Mouse (Mus musculus) liver, embryonic 12.5 days (tissue): ENCODE data around the gene Sh3bp2. TPM values are rescaled to one million over a fixed set of nuclear protein-coding genes. Genes with fewer than 3 reads are reported as not detected.
A peak's percentile ranks its signal among the peaks of the same experiment; 100 is the strongest.

ENCODE experiments used
- ATAC-seq: fragments of 200-750 bp; cut with Nextera tagmentation; 2 replicates; pipeline ENCODE4 v1.8.0; 2017; ENCODE audit warnings: moderate number of reproducible peaks, mild to moderate bottlenecking, moderate library complexity
- H3K27ac ChIP-seq: fragments of 300-500 bp; sonication (generic); 2 replicates; pipeline ENCODE4 v1.5.1; 2016; ENCODE audit warnings: mild to moderate bottlenecking
- H3K27me3 ChIP-seq: fragments of 300-500 bp; sonication (generic); replicated peaks from 2 replicates; pipeline ENCODE4 v1.6.1; 2016; ENCODE audit warnings: mild to moderate bottlenecking, moderate library complexity
- H3K36me3 ChIP-seq: fragments of 300-500 bp; sonication (generic); 2 replicates; pipeline ENCODE4 v1.6.1; 2016; ENCODE audit warnings: mild to moderate bottlenecking, moderate library complexity
- H3K4me1 ChIP-seq: fragments of 300-500 bp; sonication (generic); 2 replicates; pipeline ENCODE4 v1.6.1; 2016
- H3K4me2 ChIP-seq: fragments of 300-500 bp; sonication (generic); 2 replicates; pipeline ENCODE4 v1.6.1; 2016; ENCODE audit warnings: mild to moderate bottlenecking, moderate library complexity
- H3K4me3 ChIP-seq: fragments of 300-500 bp; sonication (generic); 2 replicates; pipeline ENCODE4 v1.5.1; 2016; ENCODE audit warnings: mild to moderate bottlenecking, moderate library complexity
- H3K9ac ChIP-seq: fragments of 300-500 bp; sonication (generic); 2 replicates; pipeline ENCODE4 v1.6.1; 2016; ENCODE audit warnings: mild to moderate bottlenecking, moderate library complexity
- H3K9me3 ChIP-seq: fragments of 300-500 bp; sonication (generic); replicated peaks from 2 replicates; pipeline ENCODE4 v1.6.1; 2016; ENCODE audit warnings: mild to moderate bottlenecking, moderate library complexity
- WGBS: fragments of 180-500 bp; shearing (Covaris S2); methylation state at CpG from one replicate; pipeline ENCODE4 v1.1.7; 2016; ENCODE audit not compliant: insufficient replicate concordance; 5-methylcytosine and 5-hydroxymethylcytosine counted together
- polyA plus RNA-seq: library from polyadenylated mRNA; unstranded; fragments of >200 nt; fragmentation: Nextera tagmentation; extraction: Ambion mirVana; gene quantifications from 2 replicates; pipeline ENCODE4 v1.2.1, GENCODE M21; 2016

The Sh3bp2 gene
- polyA plus RNA-seq, 1 experiment from 2014 or later, result 4.0 TPM

DNA sequence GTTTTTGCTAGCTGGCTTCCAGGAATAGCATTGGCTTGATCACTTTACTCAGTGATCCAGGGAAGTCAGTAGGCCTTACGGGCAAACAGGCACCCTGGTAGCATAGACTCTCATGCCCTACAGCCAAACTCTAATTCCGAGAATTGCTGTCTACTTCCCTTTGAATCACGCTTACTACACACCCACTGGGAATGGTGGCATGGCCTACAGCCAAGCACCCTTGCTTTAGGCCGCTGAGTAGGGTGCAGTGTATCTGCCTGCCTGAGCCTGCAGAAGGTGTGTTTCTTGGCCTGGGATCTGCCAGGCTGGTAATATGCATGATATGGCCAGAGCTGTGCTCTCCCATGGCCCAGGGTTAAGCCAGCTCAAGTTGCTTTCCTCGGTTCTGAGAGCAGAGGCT lies 3.1 kb downstream of the Sh3bp2 start:
- no peak overlapping the region for H3K9ac ChIP-seq
- no peak overlapping the region for H3K4me3 ChIP-seq
- no peak overlapping the region for H3K27ac ChIP-seq
- H3K27me3 ChIP-seq, result no peaks in the 10 kb centered on the region; the same call in 1 of the 2 replicates
- H3K4me2 ChIP-seq, result no peak overlapping the region
- H3K9me3 ChIP-seq, result no peaks in the 10 kb centered on the region
- no peak for ATAC-seq
- peaks cover 67% of the 10 kb centered on the region for H3K4me1 ChIP-seq
- no peaks in the 10 kb centered on the region for H3K36me3 ChIP-seq
- 74% methylated on average over 5 of the region's 5 CpGs for WGBS

DNA sequence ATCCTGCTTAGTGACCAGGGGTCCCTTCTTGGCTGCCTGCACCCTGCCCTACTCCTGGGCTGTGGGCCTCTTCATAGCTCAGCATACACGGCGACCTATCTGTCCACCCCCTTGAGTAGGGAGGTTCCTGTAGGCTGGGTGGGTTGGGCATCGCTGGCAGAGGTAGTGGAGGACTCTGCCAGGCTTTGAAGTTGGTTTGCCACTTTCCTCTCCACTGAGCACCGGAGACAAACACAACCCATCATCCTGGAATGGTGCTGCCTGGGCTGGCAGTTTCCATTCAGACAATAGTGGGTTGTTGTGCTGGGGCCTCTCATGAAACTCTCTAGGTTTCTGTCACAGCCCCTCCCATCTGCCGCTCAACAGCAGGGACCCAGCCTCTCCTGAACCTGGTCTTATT lies 4.5 kb downstream of the Sh3bp2 start:
- Histone ChIP-seq H3K9me3 (no peaks in the 10 kb centered on the region), H3K9ac (no peak overlapping the region), H3K4me2 (no peak overlapping the region), H3K4me1 (peaks cover 54% of the 10 kb centered on the region), H3K36me3 (no peaks in the 10 kb centered on the region), H3K4me3 (no peak overlapping the region), H3K27me3 (no peaks in the 10 kb centered on the region; the same call in 1 of the 2 replicates), H3K27ac (peak overlapping the region; percentile 11; the same call in 1 of the 2 replicates)
- no peak for ATAC-seq
- WGBS, result 62% methylated on average over 5 of the region's 5 CpGs

DNA sequence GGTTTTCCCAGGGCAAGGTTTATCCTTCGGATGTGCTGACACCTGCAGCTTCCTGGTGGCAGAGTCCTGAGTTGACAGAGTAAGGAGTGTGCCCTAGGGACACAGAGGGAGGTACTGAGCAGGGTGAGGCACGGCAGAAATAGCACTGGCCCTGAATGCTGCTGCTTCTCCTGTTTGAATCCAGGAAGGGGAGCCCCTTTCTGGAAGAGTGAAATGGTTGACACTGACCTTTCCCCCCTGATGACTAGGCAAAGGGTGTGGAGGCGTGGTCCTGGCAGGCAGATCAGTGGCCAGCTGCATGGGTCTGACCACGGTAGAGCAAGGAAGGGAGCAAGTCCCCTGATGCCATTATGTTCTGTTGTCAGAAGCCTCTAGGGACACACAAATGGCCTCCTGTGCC lies 5.0 kb downstream of the Sh3bp2 start:
- 46% methylated on average over 4 of the region's 4 CpGs for WGBS
- Histone ChIP-seq H3K27ac (peak overlapping the region; percentile 11; the same call in 1 of the 2 replicates), H3K4me1 (peaks cover 51% of the 10 kb centered on the region), H3K4me2 (no peak overlapping the region), H3K9me3 (no peaks in the 10 kb centered on the region), H3K9ac (no peak overlapping the region), H3K4me3 (no peak overlapping the region), H3K27me3 (no peaks in the 10 kb centered on the region; the same call in 1 of the 2 replicates), H3K36me3 (no peaks in the 10 kb centered on the region)
- no peak for ATAC-seq

DNA sequence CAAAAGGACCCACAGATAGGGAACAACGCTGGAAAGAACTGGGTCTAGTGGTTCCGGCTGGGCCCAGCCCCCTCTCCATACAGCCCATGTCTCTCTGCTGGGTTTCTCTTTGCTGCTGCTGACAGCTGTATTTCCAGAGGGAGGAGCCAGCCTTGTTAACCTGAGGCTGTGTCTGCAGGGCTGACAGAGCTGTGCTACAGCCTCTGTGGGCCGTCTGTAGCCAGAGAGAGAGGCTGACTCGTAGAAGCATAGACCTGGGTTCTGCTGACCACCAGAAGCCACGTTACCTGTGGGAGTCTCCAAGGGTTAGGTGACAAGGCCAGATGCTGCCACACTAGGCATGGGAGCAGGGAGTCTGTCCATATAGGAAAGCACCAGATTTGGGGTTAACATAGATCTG lies 7.4 kb downstream of the Sh3bp2 start:
- Histone ChIP-seq H3K4me1 (peaks cover 28% of the 10 kb centered on the region), H3K27me3 (no peaks in the 10 kb centered on the region), H3K27ac (no peak overlapping the region), H3K9ac (no peak overlapping the region), H3K4me3 (no peak overlapping the region), H3K9me3 (no peaks in the 10 kb centered on the region), H3K36me3 (no peaks in the 10 kb centered on the region), H3K4me2 (no peak overlapping the region)
- 71% methylated on average over 5 of the region's 5 CpGs for WGBS
- no peak for ATAC-seq

DNA sequence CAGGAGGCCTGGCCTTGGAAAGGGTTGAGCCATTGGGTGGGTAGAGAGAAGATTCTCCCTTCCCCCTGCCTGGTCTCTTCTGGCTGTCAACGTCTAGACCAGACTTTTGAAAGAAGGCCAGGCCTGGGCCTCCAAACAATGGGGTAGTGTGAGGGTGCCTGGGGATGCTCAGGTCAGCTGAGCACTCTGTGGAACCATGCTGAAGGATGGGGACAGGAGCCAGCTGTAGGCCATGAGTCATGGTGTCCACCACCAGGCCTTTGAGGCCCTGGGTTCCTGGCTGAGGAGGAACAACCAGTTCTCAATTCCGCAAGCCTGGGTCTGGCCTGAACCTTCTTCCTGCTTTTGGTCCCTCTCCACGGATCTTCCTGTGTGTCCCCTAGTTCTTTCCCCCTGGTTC lies 8.2 kb downstream of the Sh3bp2 start:
- Histone ChIP-seq H3K36me3 (no peaks in the 10 kb centered on the region), H3K9me3 (no peaks in the 10 kb centered on the region), H3K4me3 (no peak overlapping the region), H3K27ac (no peak overlapping the region), H3K4me1 (peaks cover 36% of the 10 kb centered on the region), H3K4me2 (no peak overlapping the region), H3K9ac (no peak overlapping the region), H3K27me3 (no peaks in the 10 kb centered on the region)
- ATAC-seq, result no peak
- WGBS, result 46% methylated on average over 3 of the region's 3 CpGs

DNA sequence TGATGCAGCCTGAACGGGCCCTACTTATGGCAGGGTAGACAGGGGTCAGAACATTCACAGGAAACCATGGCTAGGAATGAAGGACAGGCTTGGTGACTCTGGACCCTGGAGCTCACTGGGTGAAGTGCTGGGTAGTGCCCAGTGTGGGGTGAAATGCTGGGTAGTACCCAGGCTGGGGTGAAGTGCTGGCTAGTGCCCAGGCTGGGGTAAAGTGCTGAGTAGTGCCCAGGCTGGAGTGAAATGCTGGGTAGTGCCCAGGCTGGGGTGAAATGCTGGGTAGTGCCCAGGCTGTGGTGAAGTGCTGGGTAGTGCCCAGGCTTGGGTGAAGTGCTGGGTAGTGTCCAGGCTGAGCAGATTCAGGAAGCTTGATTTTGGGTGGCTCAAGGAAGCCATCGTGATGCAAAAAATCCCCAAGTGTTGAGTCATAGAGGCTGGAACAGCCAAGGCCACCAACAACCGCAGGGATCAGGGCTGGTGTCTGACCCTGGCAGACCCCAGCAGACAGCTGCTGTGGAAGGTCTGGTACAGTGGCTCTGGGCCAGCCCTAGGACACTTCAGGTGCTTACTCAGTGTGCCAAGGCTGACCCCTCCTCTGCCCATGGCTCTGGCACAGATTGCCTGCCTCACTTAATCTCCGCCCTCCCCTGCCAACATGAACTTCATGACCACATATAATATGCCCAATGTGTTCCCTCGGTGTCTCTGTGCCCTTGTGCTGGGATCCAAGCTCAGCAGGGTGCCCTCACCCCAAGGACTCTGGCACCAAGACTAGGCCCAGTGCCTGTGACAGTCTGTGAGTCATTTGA lies 9.3 kb downstream of the Sh3bp2 start:
- no peak overlapping the region for H3K4me2 ChIP-seq
- no peak overlapping the region for H3K9ac ChIP-seq
- WGBS, result 68% methylated on average over 5 of the region's 5 CpGs
- no peak overlapping the region for H3K27ac ChIP-seq
- H3K27me3 ChIP-seq, result 0 out of 2 replicates have a peak, but pooled peaks cover 5% of the 10 kb centered on the region
- H3K4me3 ChIP-seq, result no peak overlapping the region
- peaks cover 33% of the 10 kb centered on the region for H3K4me1 ChIP-seq
- H3K36me3 ChIP-seq, result no peaks in the 10 kb centered on the region
- H3K9me3 ChIP-seq, result no peaks in the 10 kb centered on the region
- no peak for ATAC-seq

DNA sequence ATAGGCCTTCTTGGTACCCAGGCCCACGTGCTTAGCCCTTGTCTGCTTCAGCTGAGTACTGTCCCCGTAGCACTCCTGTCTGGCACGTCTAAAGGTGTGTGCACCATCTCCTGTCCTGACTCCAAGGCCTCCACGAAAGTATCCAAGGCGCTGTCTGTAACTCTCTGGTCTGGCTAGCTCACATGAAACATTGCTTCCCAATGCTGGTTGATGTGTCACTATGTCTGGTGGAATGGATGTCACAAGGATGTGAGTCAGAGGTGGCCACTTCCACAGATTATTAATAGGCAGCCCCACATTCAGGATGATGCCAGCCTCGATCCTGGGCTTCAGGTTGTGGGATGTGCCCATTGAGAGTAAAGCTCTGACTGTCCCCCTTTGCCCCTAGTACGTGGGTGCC lies 10.2 kb downstream of the Sh3bp2 start:
- WGBS, result 70% methylated on average over 7 of the region's 7 CpGs
- no peak for ATAC-seq
- H3K4me1 ChIP-seq, result peaks cover 24% of the 10 kb centered on the region
- no peak overlapping the region for H3K4me2 ChIP-seq
- no peak overlapping the region for H3K27ac ChIP-seq
- H3K27me3 ChIP-seq, result peaks cover 11% of the 10 kb centered on the region; the same call in 1 of the 2 replicates
- H3K9me3 ChIP-seq, result no peaks in the 10 kb centered on the region
- H3K36me3 ChIP-seq, result no peaks in the 10 kb centered on the region
- no peak overlapping the region for H3K4me3 ChIP-seq
- H3K9ac ChIP-seq, result no peak overlapping the region

DNA sequence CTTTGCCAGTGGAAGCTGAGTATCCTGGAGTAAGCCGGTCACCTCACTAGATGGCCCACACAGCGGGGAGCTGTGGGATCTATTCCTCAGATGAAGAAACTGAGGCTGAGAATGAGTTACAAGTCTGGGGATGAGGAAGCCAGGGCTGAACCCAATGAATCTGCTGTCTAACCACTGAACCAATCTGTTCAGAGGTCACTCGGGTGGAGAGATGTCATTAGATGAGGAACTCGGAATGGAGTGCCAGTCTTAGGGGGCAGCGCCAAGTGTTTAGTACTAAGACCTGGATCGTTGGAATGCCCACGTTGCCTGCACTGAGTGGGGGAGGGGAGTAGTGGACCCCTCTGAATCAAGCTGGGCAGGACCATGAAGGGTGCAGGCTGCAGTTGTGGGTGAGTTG lies 12.4 kb downstream of the Sh3bp2 start:
- Histone ChIP-seq H3K4me3 (no peak overlapping the region), H3K4me2 (no peak overlapping the region), H3K9me3 (no peaks in the 10 kb centered on the region), H3K9ac (no peak overlapping the region), H3K36me3 (no peaks in the 10 kb centered on the region), H3K4me1 (peaks cover 19% of the 10 kb centered on the region; the same call in 1 of the 2 replicates), H3K27me3 (peaks cover 11% of the 10 kb centered on the region; the same call in 1 of the 2 replicates), H3K27ac (no peak overlapping the region)
- no peak for ATAC-seq
- WGBS, result 47% methylated on average over 7 of the region's 7 CpGs

DNA sequence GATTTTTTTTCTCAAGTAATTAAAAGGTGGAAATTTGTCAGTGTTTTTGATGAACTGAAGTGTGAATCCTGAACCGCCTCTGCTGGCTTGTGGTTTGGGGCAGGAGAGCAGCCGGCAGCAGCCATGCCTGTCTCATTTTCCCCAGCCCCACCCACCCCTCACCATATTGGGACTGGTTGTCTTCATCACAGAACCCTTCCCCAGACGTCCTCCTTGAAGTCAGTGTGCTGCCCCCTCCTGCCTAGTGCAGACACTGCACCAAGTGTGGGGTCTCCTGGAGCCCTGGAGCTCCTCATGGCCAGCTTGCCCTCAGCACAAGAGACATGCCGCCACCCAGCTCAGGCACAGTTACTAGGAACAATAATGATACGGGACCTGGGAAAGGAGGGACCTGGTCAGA lies 12.9 kb downstream of the Sh3bp2 start:
- Histone ChIP-seq H3K9me3 (no peaks in the 10 kb centered on the region), H3K36me3 (no peaks in the 10 kb centered on the region), H3K27me3 (peaks cover 11% of the 10 kb centered on the region; the same call in 1 of the 2 replicates), H3K4me1 (peaks cover 19% of the 10 kb centered on the region; the same call in 1 of the 2 replicates), H3K4me2 (no peak overlapping the region), H3K9ac (no peak overlapping the region), H3K27ac (no peak overlapping the region), H3K4me3 (no peak overlapping the region)
- ATAC-seq, result no peak
- WGBS, result 30% methylated on average over 5 of the region's 5 CpGs

DNA sequence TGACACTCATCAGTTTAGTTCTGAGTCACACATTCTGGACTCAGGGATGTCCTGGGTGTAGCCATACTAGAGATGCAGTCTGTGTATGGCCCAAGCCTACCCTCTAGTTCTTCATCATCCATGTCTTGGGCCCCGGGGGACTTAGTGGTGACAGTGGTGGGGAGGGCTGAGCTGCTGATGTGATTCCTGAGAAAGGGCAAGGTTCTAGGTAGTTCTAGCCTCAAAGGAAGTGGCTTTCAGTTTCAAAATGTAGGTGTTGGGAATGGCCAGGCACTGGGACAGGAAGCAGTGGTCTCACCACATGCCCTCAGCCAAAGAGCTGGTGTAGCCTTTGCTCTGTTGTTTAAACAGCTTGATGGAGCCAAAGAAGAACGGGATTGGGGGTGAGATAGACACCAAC lies 13.5 kb downstream of the Sh3bp2 start:
- Histone ChIP-seq H3K4me1 (peaks cover 22% of the 10 kb centered on the region; the same call in 1 of the 2 replicates), H3K27ac (no peak overlapping the region), H3K4me2 (no peak overlapping the region), H3K9ac (no peak overlapping the region), H3K4me3 (no peak overlapping the region), H3K9me3 (no peaks in the 10 kb centered on the region), H3K27me3 (peaks cover 11% of the 10 kb centered on the region; the same call in 1 of the 2 replicates), H3K36me3 (no peaks in the 10 kb centered on the region)
- WGBS, result 65% methylated on average over 2 of the region's 2 CpGs
- ATAC-seq, result no peak

DNA sequence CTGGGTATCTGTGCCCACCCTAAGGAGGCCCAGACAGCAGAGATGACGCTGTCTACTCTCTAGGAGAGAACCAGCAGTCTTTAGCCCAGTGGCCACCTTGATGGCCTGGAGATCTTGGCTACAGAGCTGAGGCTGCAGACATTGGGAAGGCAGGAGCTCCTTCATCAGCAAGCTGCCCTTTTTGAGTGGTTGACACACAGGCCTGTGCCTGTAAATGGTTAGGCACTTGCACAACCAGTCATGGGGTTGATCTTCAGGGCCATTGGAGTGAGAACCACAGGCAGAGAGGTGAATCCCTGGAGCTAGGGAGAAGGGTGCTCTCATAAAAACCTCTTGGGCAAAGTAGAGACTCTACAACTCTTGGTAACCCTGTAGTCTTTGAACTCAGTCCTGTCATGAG lies 16.5 kb downstream of the Sh3bp2 start:
- H3K4me3 ChIP-seq, result no peak overlapping the region
- no peak for ATAC-seq
- H3K4me1 ChIP-seq, result peaks cover 23% of the 10 kb centered on the region; the same call in 1 of the 2 replicates
- no peak overlapping the region for H3K4me2 ChIP-seq
- H3K9me3 ChIP-seq, result no peaks in the 10 kb centered on the region
- peaks cover 7% of the 10 kb centered on the region; the same call in 1 of the 2 replicates for H3K36me3 ChIP-seq
- 52% methylated on average over 1 of the region's 1 CpGs for WGBS
- no peak overlapping the region for H3K27ac ChIP-seq
- H3K27me3 ChIP-seq, result peaks cover 11% of the 10 kb centered on the region; the same call in 1 of the 2 replicates
- H3K9ac ChIP-seq, result no peak overlapping the region

DNA sequence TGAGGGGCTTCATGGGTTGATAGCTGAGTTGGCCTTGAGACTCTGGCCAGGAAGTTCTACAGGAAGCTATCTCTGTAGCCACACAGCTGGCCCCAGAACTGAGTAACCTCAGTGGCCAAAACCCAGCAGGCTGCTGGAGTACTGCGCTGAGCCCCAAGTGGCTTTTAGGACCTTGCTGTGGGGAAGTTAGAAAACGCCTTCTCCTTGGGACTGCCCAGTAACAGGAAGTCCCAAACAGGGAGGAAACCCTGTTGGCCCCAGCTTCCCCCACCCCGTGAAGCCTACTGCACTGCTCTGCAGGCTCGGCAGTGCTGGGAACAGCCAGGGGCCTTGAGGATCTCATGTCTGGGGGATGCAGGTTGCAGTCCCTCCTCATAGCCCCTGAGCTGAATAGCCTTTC lies 17.5 kb downstream of the Sh3bp2 start:
- Histone ChIP-seq H3K9me3 (no peaks in the 10 kb centered on the region), H3K27me3 (peaks cover 11% of the 10 kb centered on the region; the same call in 1 of the 2 replicates), H3K4me1 (peaks cover 25% of the 10 kb centered on the region; the same call in 1 of the 2 replicates), H3K9ac (no peak overlapping the region), H3K27ac (peak overlapping the region; percentile 33), H3K4me2 (peak overlapping the region; percentile 28), H3K36me3 (peaks cover 7% of the 10 kb centered on the region; the same call in 1 of the 2 replicates), H3K4me3 (peak overlapping the region; percentile 28)
- ATAC-seq, result peak; percentile 46; the same call in 1 of the 2 replicates
- WGBS, result 13% methylated on average over 4 of the region's 4 CpGs
